Mouse (Mus musculus) limb, embryonic 12.5 days (tissue): ENCODE data around the gene Nipsnap1. TPM values are rescaled to one million over a fixed set of nuclear protein-coding genes. Genes with fewer than 3 reads are reported as not detected.
A peak's percentile ranks its signal among the peaks of the same experiment; 100 is the strongest.

Experiments
- ATAC-seq: fragments of 200-750 bp; cut with Nextera tagmentation; 2 replicates; pipeline ENCODE4 v1.8.0; 2017; ENCODE audit warnings: low read depth, moderate TSS enrichment; ENCODE audit not compliant: insufficient number of reproducible peaks, insufficient read depth, low FRiP score, low TSS enrichment
- H3K27ac ChIP-seq: fragments of 300-500 bp; sonication (generic); 2 replicates; pipeline ENCODE4 v1.5.1; 2016; ENCODE audit warnings: mild to moderate bottlenecking, moderate library complexity
- H3K27me3 ChIP-seq: fragments of 300-500 bp; sonication (generic); 2 replicates; pipeline ENCODE4 v1.6.1; 2016; ENCODE audit warnings: mild to moderate bottlenecking, moderate library complexity
- H3K36me3 ChIP-seq: fragments of 300-500 bp; sonication (generic); 2 replicates; pipeline ENCODE4 v1.6.1; 2016; ENCODE audit warnings: mild to moderate bottlenecking, moderate library complexity
- H3K4me1 ChIP-seq: fragments of 300-500 bp; sonication (generic); replicated peaks from 2 replicates; pipeline ENCODE4 v1.6.1; 2016
- H3K4me2 ChIP-seq: fragments of 300-500 bp; sonication (generic); 2 replicates; pipeline ENCODE4 v1.6.1; 2016; ENCODE audit warnings: mild to moderate bottlenecking, moderate library complexity
- H3K4me3 ChIP-seq: fragments of 300-500 bp; sonication (generic); replicated peaks from 2 replicates; pipeline ENCODE4 v1.5.1; 2016; ENCODE audit warnings: mild to moderate bottlenecking
- H3K9ac ChIP-seq: fragments of 300-500 bp; sonication (generic); replicated peaks from 2 replicates; pipeline ENCODE4 v1.6.1; 2016; ENCODE audit warnings: mild to moderate bottlenecking, moderate library complexity
- H3K9me3 ChIP-seq: fragments of 300-500 bp; sonication (generic); 2 replicates; pipeline ENCODE4 v1.6.1; 2016; ENCODE audit warnings: mild to moderate bottlenecking, moderate library complexity
- WGBS: fragments of 180-500 bp; shearing (Covaris S2); methylation state at CpG from one replicate; pipeline ENCODE4 v1.1.7; 2016; 5-methylcytosine and 5-hydroxymethylcytosine counted together
- polyA plus RNA-seq: library from polyadenylated mRNA; unstranded; fragments of >200 nt; fragmentation: Nextera tagmentation; extraction: Ambion mirVana; gene quantifications from 2 replicates; pipeline ENCODE4 v1.2.1, GENCODE M21; 2016

Nipsnap1 gene
- polyA plus RNA-seq = 85.8 and 87.1 TPM in 2 replicates

DNA sequence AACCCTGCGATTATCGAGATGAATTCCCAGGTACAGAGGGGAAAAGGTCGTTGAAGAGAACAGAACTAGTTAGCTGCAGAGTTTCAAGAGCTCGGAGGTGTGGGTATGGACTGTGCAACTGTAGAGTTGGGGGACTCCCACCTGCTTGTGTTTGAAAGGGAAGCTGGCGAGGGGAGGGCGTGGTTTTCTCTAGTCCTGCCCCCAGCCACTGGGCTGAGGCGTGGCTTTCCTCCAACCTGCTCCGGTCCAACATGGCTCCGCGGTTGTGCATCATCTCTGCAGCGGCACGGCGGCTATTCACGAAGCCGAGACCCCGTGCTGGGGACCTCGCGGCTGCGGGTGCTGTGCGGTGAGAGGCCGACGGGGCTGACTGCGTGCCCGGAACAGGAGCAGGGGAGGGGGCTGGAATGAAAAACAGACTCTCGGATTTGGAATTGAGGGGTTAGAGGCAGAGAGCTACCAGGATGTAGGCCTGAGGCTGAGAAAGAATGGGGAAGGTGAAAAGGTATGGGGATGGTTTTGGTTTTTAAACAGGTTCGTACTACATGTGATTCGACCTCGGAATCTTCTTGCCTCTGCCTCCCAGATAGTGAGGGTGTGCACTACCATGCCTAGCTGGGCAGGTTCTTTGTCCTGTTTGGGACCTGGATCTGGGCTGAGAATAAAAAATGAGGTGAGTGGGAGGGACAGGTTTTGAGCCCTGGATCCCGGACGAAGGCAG is at the start of gene Nipsnap1:
TSS of gene Nipsnap1 (plus strand) at position 197 of the 721 bp plus-strand sequence.
- peaks cover 8% of the 10 kb centered on the region for H3K4me1 ChIP-seq
- H3K36me3 ChIP-seq = peaks cover 10% of the 10 kb centered on the region
- peak; percentile 84 for ATAC-seq
- no peaks in the 10 kb centered on the region for H3K9me3 ChIP-seq
- WGBS = under 1% methylated on average over 30 of the region's 30 CpGs
- peak within 1 kb of the TSS; percentile 81 for H3K4me2 ChIP-seq
- peak within 1 kb of the TSS; percentile 70 for H3K27ac ChIP-seq
- peak within 1 kb of the TSS; percentile 68 for H3K9ac ChIP-seq
- peak within 1 kb of the TSS; percentile 79 for H3K4me3 ChIP-seq
- no peaks in the 10 kb centered on the region for H3K27me3 ChIP-seq

DNA sequence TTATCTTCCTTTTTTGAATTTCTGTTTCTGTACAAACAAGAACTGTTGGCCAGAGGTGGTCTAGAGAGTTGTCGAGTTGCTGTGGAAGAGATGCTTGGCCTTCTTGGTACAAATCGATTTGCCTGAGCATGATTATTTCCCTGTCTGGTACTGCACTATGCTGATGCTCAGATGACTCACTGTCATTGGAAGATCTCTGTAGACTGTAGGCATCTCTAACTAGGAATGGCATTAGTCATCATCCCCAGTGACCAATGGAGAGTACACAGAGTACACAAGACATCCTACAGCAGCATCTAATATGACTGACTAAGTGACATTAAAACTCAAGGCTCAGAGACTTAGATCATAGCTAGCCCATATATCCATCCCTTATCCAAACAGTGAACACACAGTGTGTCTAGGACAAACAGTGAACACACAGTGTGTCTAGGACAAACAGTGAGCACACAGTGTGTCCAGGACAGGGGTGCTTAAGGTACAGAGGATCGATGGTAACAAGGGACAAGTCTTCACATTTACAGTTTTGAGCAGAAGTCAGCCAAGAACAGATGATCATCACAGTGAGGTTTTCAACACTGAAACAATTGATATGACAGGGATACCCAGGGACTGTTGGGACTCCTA is 47.5 kb upstream of the Nipsnap1 start:
- Histone ChIP-seq H3K4me3 (no peak overlapping the region), H3K27me3 (no peaks in the 10 kb centered on the region), H3K36me3 (peaks cover 8% of the 10 kb centered on the region; the same call in 1 of the 2 replicates), H3K4me1 (peaks cover 6% of the 10 kb centered on the region), H3K4me2 (no peak overlapping the region), H3K9me3 (no peaks in the 10 kb centered on the region), H3K9ac (no peak overlapping the region), H3K27ac (no peak overlapping the region)
- WGBS = 94% methylated on average over 3 of the region's 3 CpGs
- no peak for ATAC-seq

DNA sequence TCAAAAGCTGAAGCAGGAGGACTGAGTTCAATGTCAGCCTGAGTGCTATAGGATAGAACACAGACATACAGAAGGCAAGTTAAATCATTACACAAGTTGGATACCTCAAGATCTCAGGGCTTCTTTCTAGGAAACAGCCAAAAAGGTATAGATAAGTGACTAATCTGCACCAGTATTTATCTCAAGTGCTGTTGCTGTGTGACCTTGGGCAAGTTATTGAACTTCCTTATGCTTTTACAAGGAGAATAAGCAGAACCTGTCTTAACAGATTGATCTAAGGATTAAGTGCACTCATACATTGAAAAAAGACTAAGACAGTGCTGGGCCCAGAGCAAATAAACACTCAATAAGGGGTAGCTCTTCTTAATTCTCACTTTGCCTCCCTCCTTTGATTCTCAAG is 46.4 kb upstream of the Nipsnap1 start:
- Histone ChIP-seq H3K4me2 (no peak overlapping the region), H3K9me3 (no peaks in the 10 kb centered on the region), H3K9ac (no peak overlapping the region), H3K27ac (no peak overlapping the region), H3K27me3 (no peaks in the 10 kb centered on the region), H3K36me3 (peaks cover 8% of the 10 kb centered on the region; the same call in 1 of the 2 replicates), H3K4me1 (no peaks in the 10 kb centered on the region; the same call in 1 of the 2 replicates), H3K4me3 (no peak overlapping the region)
- ATAC-seq = no peak

GRCm38 (mm10) chr11:4827916-4828315 is 45.8 kb upstream of the Nipsnap1 start:
- H3K9ac ChIP-seq = no peak overlapping the region
- no peaks in the 10 kb centered on the region for H3K27me3 ChIP-seq
- no peaks in the 10 kb centered on the region for H3K9me3 ChIP-seq
- H3K4me2 ChIP-seq = no peak overlapping the region
- no peak for ATAC-seq
- no peak overlapping the region for H3K27ac ChIP-seq
- H3K4me1 ChIP-seq = no peaks in the 10 kb centered on the region
- peaks cover 8% of the 10 kb centered on the region; the same call in 1 of the 2 replicates for H3K36me3 ChIP-seq
- 80% methylated on average over 2 of the region's 2 CpGs for WGBS
- no peak overlapping the region for H3K4me3 ChIP-seq

DNA sequence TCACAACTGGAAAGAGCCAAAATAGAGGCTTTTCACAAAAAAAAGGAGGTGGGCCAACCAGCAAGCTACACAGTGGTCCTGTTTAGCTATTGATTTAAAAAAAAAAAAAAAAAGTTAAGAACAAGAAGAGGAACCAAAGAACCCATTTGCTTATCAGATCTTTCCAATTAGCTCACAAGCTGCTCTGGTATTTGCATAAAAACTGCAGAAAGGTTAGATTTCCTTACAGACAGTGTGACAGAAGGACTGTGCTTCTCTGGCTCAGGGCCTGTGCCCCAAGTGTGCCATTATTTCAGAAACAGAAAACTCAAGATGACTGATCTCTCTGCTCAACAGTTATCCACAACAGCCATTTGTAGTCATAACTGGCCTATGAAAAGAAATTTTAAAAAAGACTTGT is 42.7 kb upstream of the Nipsnap1 start:
- Histone ChIP-seq H3K36me3 (peaks cover 8% of the 10 kb centered on the region; the same call in 1 of the 2 replicates), H3K4me1 (no peaks in the 10 kb centered on the region), H3K9me3 (no peaks in the 10 kb centered on the region), H3K9ac (no peak overlapping the region), H3K27me3 (no peaks in the 10 kb centered on the region), H3K4me3 (no peak overlapping the region), H3K27ac (no peak overlapping the region), H3K4me2 (no peak overlapping the region)
- ATAC-seq = no peak

- Histone ChIP-seq H3K4me1 (no peaks in the 10 kb centered on the region), H3K4me2 (no peak overlapping the region), H3K36me3 (peaks cover 8% of the 10 kb centered on the region; the same call in 1 of the 2 replicates), H3K9ac (no peak overlapping the region), H3K4me3 (no peak overlapping the region), H3K27ac (no peak overlapping the region), H3K9me3 (no peaks in the 10 kb centered on the region), H3K27me3 (no peaks in the 10 kb centered on the region)
- no peak for ATAC-seq
- 76% methylated on average over 3 of the region's 3 CpGs for WGBS
These were observed 40.3 kb upstream of the Nipsnap1 start for GRCm38 (mm10) chr11:4833295-4833939.

- no peak for ATAC-seq
- no peak overlapping the region for H3K4me3 ChIP-seq
- H3K27me3 ChIP-seq = no peaks in the 10 kb centered on the region
- no peaks in the 10 kb centered on the region for H3K4me1 ChIP-seq
- H3K27ac ChIP-seq = no peak overlapping the region
- no peak overlapping the region for H3K9ac ChIP-seq
- WGBS = 82% methylated on average over 6 of the region's 6 CpGs
- no peaks in the 10 kb centered on the region for H3K9me3 ChIP-seq
- no peak overlapping the region for H3K4me2 ChIP-seq
- H3K36me3 ChIP-seq = no peaks in the 10 kb centered on the region
These were observed 38.3 kb upstream of the Nipsnap1 start for GRCm38 (mm10) chr11:4835436-4835835.

DNA sequence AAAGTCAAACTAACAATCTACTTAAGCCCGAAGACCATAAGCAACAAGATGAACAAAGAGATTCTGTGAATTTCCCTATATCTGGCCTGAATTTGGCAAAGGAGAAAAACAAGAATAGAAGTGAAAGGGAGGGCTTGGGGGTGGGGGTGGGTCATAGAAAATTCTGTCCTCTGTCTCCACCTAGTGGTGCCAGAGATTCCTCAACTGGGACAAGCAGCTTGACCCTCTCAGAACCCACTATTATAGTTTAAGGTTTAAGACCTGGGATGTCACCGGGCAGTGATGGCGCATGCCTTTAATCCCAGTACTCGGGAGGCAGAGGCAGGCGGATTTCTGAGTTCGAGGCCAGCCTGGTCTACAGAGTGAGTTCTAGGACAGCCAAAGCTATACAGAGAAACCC is 37.0 kb upstream of the Nipsnap1 start:
- H3K27me3 ChIP-seq = no peaks in the 10 kb centered on the region
- H3K4me1 ChIP-seq = no peaks in the 10 kb centered on the region
- 71% methylated on average over 6 of the region's 6 CpGs for WGBS
- H3K9me3 ChIP-seq = no peaks in the 10 kb centered on the region
- H3K9ac ChIP-seq = no peak overlapping the region
- H3K4me2 ChIP-seq = no peak overlapping the region
- H3K27ac ChIP-seq = no peak overlapping the region
- no peaks in the 10 kb centered on the region for H3K36me3 ChIP-seq
- no peak for ATAC-seq
- no peak overlapping the region for H3K4me3 ChIP-seq

- Histone ChIP-seq H3K9me3 (no peaks in the 10 kb centered on the region), H3K4me1 (no peaks in the 10 kb centered on the region), H3K27me3 (no peaks in the 10 kb centered on the region), H3K4me3 (no peak overlapping the region), H3K4me2 (no peak overlapping the region), H3K36me3 (no peaks in the 10 kb centered on the region), H3K27ac (no peak overlapping the region; the same call in 1 of the 2 replicates), H3K9ac (no peak overlapping the region)
- 76% methylated on average over 5 of the region's 5 CpGs for whole genome bisulfite sequencing
- no peak for ATAC-seq
These were observed 36.4 kb upstream of the Nipsnap1 start for GRCm38 (mm10) chr11:4837342-4837741.

DNA sequence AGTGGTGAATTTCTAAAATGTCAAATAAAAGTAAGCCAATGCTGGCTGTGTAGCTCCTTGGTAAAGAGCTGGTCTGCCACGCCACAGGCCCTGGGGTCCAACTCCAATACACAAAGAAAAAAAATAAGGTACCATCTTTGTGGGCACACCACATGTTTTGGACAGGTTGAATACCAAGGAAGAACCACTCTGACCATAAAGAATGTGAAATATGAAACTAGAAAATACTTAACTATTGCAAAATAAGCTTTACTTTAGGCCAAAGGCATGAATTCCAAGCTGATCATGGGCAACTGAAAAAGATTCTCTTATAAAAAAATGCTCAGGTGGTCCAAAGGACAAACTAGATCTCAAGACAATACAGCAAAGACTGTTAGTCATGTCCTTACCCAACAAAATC is 35.5 kb upstream of the Nipsnap1 start:
- ATAC-seq = no peak
- Histone ChIP-seq H3K27me3 (no peaks in the 10 kb centered on the region), H3K9me3 (no peaks in the 10 kb centered on the region), H3K27ac (no peak overlapping the region), H3K4me2 (no peak overlapping the region), H3K36me3 (no peaks in the 10 kb centered on the region), H3K4me1 (no peaks in the 10 kb centered on the region), H3K4me3 (no peak overlapping the region), H3K9ac (no peak overlapping the region)
- WGBS = 100% methylated on average over 1 of the region's 1 CpGs

DNA sequence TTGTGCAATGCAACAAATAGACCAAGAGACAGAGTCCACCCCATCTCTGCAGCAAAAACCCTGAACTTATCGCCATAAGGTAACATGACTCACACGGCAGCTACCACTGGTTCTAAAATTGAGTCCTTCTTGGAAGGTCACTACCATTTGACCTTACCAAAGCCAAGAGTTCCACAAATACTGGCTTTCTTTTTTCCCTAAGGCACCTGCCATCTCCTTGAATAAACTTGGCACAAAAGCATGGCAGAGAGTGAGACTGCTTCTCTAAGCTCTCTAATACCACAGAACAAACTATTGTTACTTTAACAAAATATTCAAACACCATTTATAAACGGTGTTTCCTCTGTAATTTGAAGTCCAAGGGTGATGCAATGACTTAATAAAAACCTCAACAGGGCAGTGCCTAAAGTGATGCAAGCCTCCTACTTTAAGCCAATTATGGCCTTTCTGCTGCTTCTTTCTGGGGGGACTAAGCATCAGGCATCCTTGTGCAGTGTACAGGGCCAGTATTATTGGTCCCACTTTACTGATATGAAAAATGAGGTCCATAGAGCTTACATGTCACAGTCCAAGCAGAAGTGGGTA is 32.7 kb upstream of the Nipsnap1 start:
- H3K27ac ChIP-seq = no peak overlapping the region
- WGBS = 84% methylated on average over 3 of the region's 3 CpGs
- H3K9ac ChIP-seq = no peak overlapping the region
- H3K27me3 ChIP-seq = no peaks in the 10 kb centered on the region
- H3K4me3 ChIP-seq = no peak overlapping the region
- no peaks in the 10 kb centered on the region for H3K9me3 ChIP-seq
- H3K4me1 ChIP-seq = no peaks in the 10 kb centered on the region
- no peak overlapping the region for H3K4me2 ChIP-seq
- H3K36me3 ChIP-seq = no peaks in the 10 kb centered on the region
- no peak for ATAC-seq
